Mouse (Mus musculus): ENCODE measurements around the gene 4931429L15Rik. TPM values are rescaled to one million over a fixed set of nuclear protein-coding genes. Genes with fewer than 3 reads are reported as not detected.

The 4931429L15Rik gene
- polyA plus RNA-seq, 1 experiment from 2014 or later = not detected

Other genes with a start within 250 kb of the 4931429L15Rik start
- gene Apoa1, start 91.4 kb downstream of the 4931429L15Rik start, polyA plus RNA-seq (2015; fragmentation: Nextera tagmentation; extraction: Ambion mirVana) = 6.6 and 29.8 TPM in 2 replicates
- not detected in 2 replicates for gene Apoc3, start 84.3 kb downstream of the 4931429L15Rik start, polyA plus RNA-seq (2015; fragmentation: Nextera tagmentation; extraction: Ambion mirVana)
- 0.31 TPM in 1 of 2 replicates, not detected in the other for gene Apoa4, start 79.3 kb downstream of the 4931429L15Rik start, polyA plus RNA-seq (2015; fragmentation: Nextera tagmentation; extraction: Ambion mirVana)
- not detected in 2 replicates for gene Apoa5, start 51.4 kb downstream of the 4931429L15Rik start, polyA plus RNA-seq (2015; fragmentation: Nextera tagmentation; extraction: Ambion mirVana)
- gene Zpr1, start 46.9 kb downstream of the 4931429L15Rik start, polyA plus RNA-seq (2015; fragmentation: Nextera tagmentation; extraction: Ambion mirVana) = 51.0 and 53.8 TPM in 2 replicates
- gene Bud13, start 37.0 kb downstream of the 4931429L15Rik start, polyA plus RNA-seq (2015; fragmentation: Nextera tagmentation; extraction: Ambion mirVana) = 24.4 and 26.4 TPM in 2 replicates